Mouse (Mus musculus) lung, postnatal 10 days (tissue): ENCODE results near the gene Rbck1.
A peak's percentile ranks its signal among the peaks of the same experiment; 100 is the strongest.

Source experiments
- DNase-seq: peaks from one replicate; pipeline ENCODE4 v3.0.0; 2021

Rbck1 gene

GRCm38 (mm10) chr2:152343329-152344213, 11.1 kb upstream of the Rbck1 start, which contains the start of gene Trib3:
Gene Trib3, minus strand, starts transcription at chr2:152344032.
- peak; percentile 93 for DNase-seq

GRCm38 (mm10) chr2:152339631-152340179, 7.3 kb upstream of the Rbck1 start:
- no peak for DNase-seq

GRCm38 (mm10) chr2:152338319-152338718, 5.9 kb upstream of the Rbck1 start:
- DNase-seq = no peak

GRCm38 (mm10) chr2:152337591-152338212, 5.2 kb upstream of the Rbck1 start:
- no peak for DNase-seq

GRCm38 (mm10) chr2:152336856-152337255, 4.4 kb upstream of the Rbck1 start:
- DNase-seq = peak; percentile 74

- DNase-seq = no peak
These were observed 2.9 kb upstream of the Rbck1 start for GRCm38 (mm10) chr2:152335289-152335820.

GRCm38 (mm10) chr2:152333345-152334006, 1.0 kb upstream of the Rbck1 start:
- DNase-seq = no peak

- no peak for DNase-seq
These were observed 1.5 kb downstream of the Rbck1 start for GRCm38 (mm10) chr2:152330858-152331423.

- peak; percentile 45 for DNase-seq
These were observed 4.5 kb downstream of the Rbck1 start for GRCm38 (mm10) chr2:152327980-152328379.

GRCm38 (mm10) chr2:152326654-152327053, 5.8 kb downstream of the Rbck1 start:
- no peak for DNase-seq

GRCm38 (mm10) chr2:152326157-152326556, 6.3 kb downstream of the Rbck1 start:
- DNase-seq = no peak

GRCm38 (mm10) chr2:152324842-152325241, 7.6 kb downstream of the Rbck1 start:
- no peak for DNase-seq

GRCm38 (mm10) chr2:152323971-152324370, 8.5 kb downstream of the Rbck1 start:
- no peak for DNase-seq

- no peak for DNase-seq
These were observed 10.3 kb downstream of the Rbck1 start for GRCm38 (mm10) chr2:152322198-152322597.

- no peak for DNase-seq
These were observed 10.9 kb downstream of the Rbck1 start for GRCm38 (mm10) chr2:152321558-152321957.

GRCm38 (mm10) chr2:152317054-152317453, 15.4 kb downstream of the Rbck1 start:
- DNase-seq = no peak

GRCm38 (mm10) chr2:152313926-152314325, 18.5 kb downstream of the Rbck1 start:
- no peak for DNase-seq

- DNase-seq = no peak
These were observed 19.5 kb downstream of the Rbck1 start for GRCm38 (mm10) chr2:152312996-152313395.

GRCm38 (mm10) chr2:152307186-152307585, 25.3 kb downstream of the Rbck1 start:
- no peak for DNase-seq

GRCm38 (mm10) chr2:152305480-152305879, 27.0 kb downstream of the Rbck1 start:
- no peak for DNase-seq

GRCm38 (mm10) chr2:152303781-152304180, 28.7 kb downstream of the Rbck1 start:
- no peak for DNase-seq

GRCm38 (mm10) chr2:152302862-152303261, 29.6 kb downstream of the Rbck1 start:
- DNase-seq = no peak

- DNase-seq = no peak
These were observed 37.9 kb downstream of the Rbck1 start for GRCm38 (mm10) chr2:152294541-152294940.
